Mouse (Mus musculus) gastrocnemius, adult 2 months (tissue): Measurements from ENCODE around the gene Gm9844. TPM values are rescaled to one million over a fixed set of nuclear protein-coding genes. Genes with fewer than 3 reads are reported as not detected.
A peak's percentile ranks its signal among the peaks of the same experiment; 100 is the strongest.

ENCODE experiments used
- DNase-seq: peaks from one replicate; pipeline ENCODE4 v3.0.0; 2022
- H3K27ac ChIP-seq: fragments of 200-600 bp; 2 replicates; pipeline ENCODE4 v1.8.1; 2022; ENCODE audit warnings: mild to moderate bottlenecking
- H3K4me3 ChIP-seq: fragments of 200-600 bp; 2 replicates; pipeline ENCODE4 v1.8.1; 2022; ENCODE audit warnings: mild to moderate bottlenecking, moderate library complexity
- CTCF ChIP-seq: fragments of 200-600 bp; IDR thresholded peaks from 2 replicates; pipeline ENCODE4 v1.8.1; 2022; ENCODE audit warnings: antibody characterized with exemption, mild to moderate bottlenecking, moderate library complexity
- intact Hi-C: fragments of 180-260 bp; cut with DNase I; formaldehyde crosslinking; loops from one replicate; pipeline ENCODE4 v1.15.1; 2025
- total RNA-seq, 2 experiments: library from RNA; stranded (reverse); gene quantifications; 2 replicates each; pipeline ENCODE4 v1.2.3; 2021

Gm9844 gene
- total RNA-seq, 2 experiments from 2014 or later = not detected

- DNase-seq = peak; percentile 66
- Histone ChIP-seq H3K4me3 (peak overlapping the region; percentile 93), H3K27ac (peak overlapping the region; percentile 92; the same call in 1 of the 2 replicates)
- TF ChIP-seq CTCF = peak; percentile 68
- intact Hi-C loops = loop anchor here (2.0 to 5.0 kb wide), 2 partner anchors 14 to 172 kb away; no protein-coding TSS in a partner anchor
Observed at GRCm38 (mm10) chr7:24904936-24905335, 42.9 kb downstream of the Gm9844 start.

GRCm38 (mm10) chr7:24906551-24906950 lies 44.5 kb downstream of the Gm9844 start:
- no peak for DNase-seq
- Histone ChIP-seq H3K27ac (no peak overlapping the region; the same call in 1 of the 2 replicates), H3K4me3 (no peak overlapping the region)
- TF ChIP-seq CTCF = no peak
- intact Hi-C loops = no loop called here

GRCm38 (mm10) chr7:24907211-24907748 lies 45.3 kb downstream of the Gm9844 start:
- DNase-seq = no peak
- TF ChIP-seq CTCF = no peak
- intact Hi-C loops = no loop called here
- no peak overlapping the region; the same call in 1 of the 2 replicates for H3K27ac ChIP-seq
- H3K4me3 ChIP-seq = no peak overlapping the region

Other genes with a start within 250 kb of the Gm9844 start
- gene Lypd3, start 225.7 kb upstream of the Gm9844 start, total RNA-seq = not detected
- not detected for gene Tex101, start 185.5 kb upstream of the Gm9844 start, total RNA-seq
- not detected for gene BC049730, start 153.0 kb upstream of the Gm9844 start, total RNA-seq
- gene Gm4763, start 135.3 kb upstream of the Gm9844 start, total RNA-seq = not detected
- not detected for gene Cd177, start 101.9 kb upstream of the Gm9844 start, total RNA-seq
- gene Ceacam10, start 85.0 kb upstream of the Gm9844 start, total RNA-seq = not detected
- not detected for gene Lypd4, start 7.7 kb downstream of the Gm9844 start, total RNA-seq
- gene Dmrtc2, start 7.8 kb downstream of the Gm9844 start, total RNA-seq = not detected
- gene Rps19, start 22.2 kb downstream of the Gm9844 start, total RNA-seq = 100 to 1,000 TPM; 326 to 419 TPM
- not detected for gene Cd79a, start 35.2 kb downstream of the Gm9844 start, total RNA-seq
- 10 to 100 TPM; 28.4 to 29.3 TPM for gene Arhgef1, start 40.7 kb downstream of the Gm9844 start, total RNA-seq
- not detected for gene Gm4881, start 82.3 kb downstream of the Gm9844 start, total RNA-seq
- 100 to 1,000 TPM; 231 to 243 TPM for gene Rabac1, start 110.5 kb downstream of the Gm9844 start, total RNA-seq
- gene Atp1a3, start 143.7 kb downstream of the Gm9844 start, total RNA-seq = not detected
- 1 to 10 TPM; 2.4 to 3.1 TPM for gene Grik5, start 210.1 kb downstream of the Gm9844 start, total RNA-seq
- gene Zfp574, start 210.4 kb downstream of the Gm9844 start, total RNA-seq = 1 to 10 TPM; 7.2 to 9.2 TPM